Mouse (Mus musculus): ENCODE data around the gene Anapc11. TPM values are rescaled to one million over a fixed set of nuclear protein-coding genes. Genes with fewer than 3 reads are reported as not detected.

Anapc11 gene
- polyA plus RNA-seq, 1 experiment from 2014 or later = 215 TPM

DNA sequence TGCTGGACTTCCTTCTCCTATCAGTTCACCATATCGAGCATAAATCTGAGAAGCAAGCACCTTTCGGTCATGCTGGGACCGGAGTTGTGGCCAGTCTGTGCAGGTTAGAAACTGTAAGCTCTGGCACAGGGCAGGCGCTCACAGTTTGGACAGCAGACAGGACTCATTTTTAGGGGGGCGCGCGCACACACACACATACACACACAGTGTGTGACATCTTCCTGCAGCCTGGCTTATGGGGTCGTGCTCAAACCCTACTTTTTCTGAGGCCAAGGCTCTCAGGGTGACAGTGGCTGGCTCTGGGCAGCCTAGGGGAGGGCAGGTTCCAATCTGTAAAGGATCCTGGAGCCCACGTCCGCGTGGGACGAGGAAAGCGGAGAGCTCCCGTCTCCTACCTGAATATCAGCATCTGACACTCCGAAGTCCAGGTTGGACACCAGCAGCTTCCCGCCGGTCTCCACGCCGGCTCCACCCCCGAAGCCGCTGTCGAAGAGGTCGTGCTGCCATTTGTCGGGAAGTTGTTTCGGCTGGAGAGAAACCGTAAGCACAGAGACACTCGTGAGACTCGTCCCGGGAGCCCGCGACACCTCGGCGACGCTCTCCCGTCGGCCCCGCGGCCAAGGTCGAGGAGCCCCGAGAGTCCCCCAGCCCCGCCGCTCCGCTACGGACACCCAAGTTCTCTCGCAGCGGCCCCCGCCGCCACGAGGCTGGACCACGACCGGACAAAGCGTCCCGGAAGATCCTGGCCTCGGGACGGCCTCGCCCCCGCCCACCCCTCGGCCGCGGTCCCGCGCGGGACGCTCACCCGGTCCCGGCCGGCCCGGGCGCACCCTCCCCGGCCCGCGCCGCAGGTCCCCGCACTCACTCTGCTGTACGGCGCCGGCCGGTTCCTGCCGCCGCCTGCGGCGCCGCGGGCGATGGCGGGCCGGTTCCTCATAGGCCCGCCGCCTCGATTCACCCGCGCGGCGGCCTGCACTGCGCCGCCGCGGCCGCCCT, 683 bp upstream of the Anapc11 start:
- WGBS = 3% methylated on average over 86 of the region's 99 CpGs
- peak overlapping the region; percentile 97 for H3K9ac ChIP-seq (ENCODE audit: low read length)
- H3K4me3 ChIP-seq (ENCODE audit: low read length) = peak overlapping the region; percentile 93
- peak overlapping the region; percentile 87 for H3K27ac ChIP-seq (ENCODE audit: low read length)
- peak overlapping the region; percentile 92 for H3K4me2 ChIP-seq (ENCODE audit: low read depth, low read length)
- H3K27me3 ChIP-seq (ENCODE audit: control insufficient read depth, insufficient read depth, low read depth, low read length) = no peaks in the 10 kb centered on the region
- peaks cover 20% of the 10 kb centered on the region for H3K4me1 ChIP-seq (replicated peaks; ENCODE audit: control insufficient read depth, insufficient read depth, low read length)
- H3K36me3 ChIP-seq (ENCODE audit: control insufficient read depth, insufficient read depth, low read length) = peaks cover 46% of the 10 kb centered on the region
- peak; percentile 41 for ATAC-seq (ENCODE audit: low read depth)
- no peaks in the 10 kb centered on the region for H3K9me3 ChIP-seq (ENCODE audit: control insufficient read depth, low read length)

DNA sequence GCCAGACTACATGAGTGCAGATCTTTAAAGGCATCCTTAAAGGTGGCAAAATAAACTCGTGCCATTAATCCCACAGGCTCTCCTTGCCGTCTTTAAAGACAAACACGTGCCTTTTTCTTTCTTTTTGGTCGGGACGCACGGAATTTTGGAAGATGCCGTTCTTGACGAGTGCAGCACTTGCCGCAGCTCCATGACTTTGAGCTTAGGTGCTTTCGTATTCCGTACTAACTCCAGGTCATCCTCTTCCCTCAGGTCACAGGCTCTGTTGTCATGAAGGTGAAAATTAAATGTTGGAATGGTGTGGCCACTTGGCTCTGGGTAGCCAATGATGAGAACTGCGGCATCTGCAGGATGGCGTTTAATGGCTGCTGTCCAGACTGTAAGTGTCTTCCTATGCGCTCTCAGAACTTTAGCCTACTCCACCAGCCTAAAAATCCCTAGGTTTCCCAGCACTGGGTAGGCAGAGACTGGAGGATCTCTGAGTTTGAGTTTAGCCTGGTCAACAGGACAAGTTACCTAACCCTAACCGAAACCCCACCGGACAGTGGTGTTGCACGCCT, 849 bp downstream of the Anapc11 start:
- 37% methylated on average over 17 of the region's 17 CpGs for WGBS
- no peak for ATAC-seq (ENCODE audit: low read depth)
- Histone ChIP-seq H3K27ac (ENCODE audit: low read length) (peak overlapping the region; percentile 81), H3K4me1 (replicated peaks; ENCODE audit: control insufficient read depth, insufficient read depth, low read length) (peaks cover 20% of the 10 kb centered on the region), H3K9me3 (ENCODE audit: control insufficient read depth, low read length) (no peaks in the 10 kb centered on the region), H3K4me3 (ENCODE audit: low read length) (peak overlapping the region; percentile 93), H3K4me2 (ENCODE audit: low read depth, low read length) (peak overlapping the region; percentile 82), H3K9ac (ENCODE audit: low read length) (peak overlapping the region; percentile 75), H3K36me3 (ENCODE audit: control insufficient read depth, insufficient read depth, low read length) (peaks cover 41% of the 10 kb centered on the region), H3K27me3 (ENCODE audit: control insufficient read depth, insufficient read depth, low read depth, low read length) (no peaks in the 10 kb centered on the region)

DNA sequence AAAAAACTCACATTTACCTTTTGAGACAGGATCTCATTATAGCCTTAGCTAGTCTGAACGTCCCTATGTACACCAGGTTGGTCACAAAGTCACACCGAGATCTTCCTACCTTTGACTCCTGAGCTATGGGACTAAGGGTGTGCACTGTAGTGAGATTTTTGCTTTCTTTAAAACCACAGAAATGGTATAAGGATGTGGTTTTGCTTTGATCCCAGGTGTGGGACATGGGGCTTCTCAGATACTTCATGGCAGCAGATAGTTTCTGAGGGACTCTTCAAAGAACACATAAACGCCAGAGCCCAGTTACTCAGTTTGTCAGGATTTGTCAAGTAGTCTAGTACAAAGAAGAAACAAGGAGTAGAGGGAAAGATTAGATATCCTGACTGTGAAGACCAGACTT, 2.5 kb downstream of the Anapc11 start:
- Histone ChIP-seq H3K27ac (ENCODE audit: low read length) (no peak overlapping the region), H3K9me3 (ENCODE audit: control insufficient read depth, low read length) (no peaks in the 10 kb centered on the region), H3K27me3 (ENCODE audit: control insufficient read depth, insufficient read depth, low read depth, low read length) (no peaks in the 10 kb centered on the region), H3K4me3 (ENCODE audit: low read length) (no peak overlapping the region), H3K4me1 (replicated peaks; ENCODE audit: control insufficient read depth, insufficient read depth, low read length) (peaks cover 20% of the 10 kb centered on the region), H3K36me3 (ENCODE audit: control insufficient read depth, insufficient read depth, low read length) (peaks cover 36% of the 10 kb centered on the region), H3K4me2 (ENCODE audit: low read depth, low read length) (no peak overlapping the region), H3K9ac (ENCODE audit: low read length) (no peak overlapping the region)
- 95% methylated on average over 3 of the region's 3 CpGs for WGBS
- no peak for ATAC-seq (ENCODE audit: low read depth)

DNA sequence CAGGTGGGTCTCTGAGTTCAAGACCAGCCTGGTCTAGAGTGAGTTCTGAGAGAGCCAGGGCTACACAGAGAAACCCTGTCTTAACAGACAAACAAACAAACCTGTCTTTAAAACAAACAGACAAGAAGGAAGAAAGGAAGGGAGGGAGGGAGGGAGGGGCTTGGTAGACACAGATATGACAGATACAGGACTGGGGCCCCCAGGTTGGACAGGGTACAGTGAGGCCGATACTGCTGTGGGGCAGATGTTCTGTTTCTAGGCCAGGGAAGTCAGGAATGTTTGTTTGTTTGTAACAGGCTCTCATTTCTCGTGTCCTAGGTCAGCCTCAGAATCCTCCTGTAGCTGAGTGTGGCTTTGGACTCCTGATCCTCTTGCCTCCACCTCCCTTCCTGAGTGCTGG, 5.3 kb downstream of the Anapc11 start:
- peaks cover 19% of the 10 kb centered on the region for H3K4me1 ChIP-seq (replicated peaks; ENCODE audit: control insufficient read depth, insufficient read depth, low read length)
- no peak for ATAC-seq (ENCODE audit: low read depth)
- no peak overlapping the region for H3K4me3 ChIP-seq (ENCODE audit: low read length)
- 62% methylated on average over 2 of the region's 2 CpGs for WGBS
- peaks cover 25% of the 10 kb centered on the region for H3K36me3 ChIP-seq (ENCODE audit: control insufficient read depth, insufficient read depth, low read length)
- H3K27ac ChIP-seq (ENCODE audit: low read length) = no peak overlapping the region
- H3K9ac ChIP-seq (ENCODE audit: low read length) = no peak overlapping the region
- no peak overlapping the region for H3K4me2 ChIP-seq (ENCODE audit: low read depth, low read length)
- H3K27me3 ChIP-seq (ENCODE audit: control insufficient read depth, insufficient read depth, low read depth, low read length) = no peaks in the 10 kb centered on the region
- H3K9me3 ChIP-seq (ENCODE audit: control insufficient read depth, low read length) = no peaks in the 10 kb centered on the region

DNA sequence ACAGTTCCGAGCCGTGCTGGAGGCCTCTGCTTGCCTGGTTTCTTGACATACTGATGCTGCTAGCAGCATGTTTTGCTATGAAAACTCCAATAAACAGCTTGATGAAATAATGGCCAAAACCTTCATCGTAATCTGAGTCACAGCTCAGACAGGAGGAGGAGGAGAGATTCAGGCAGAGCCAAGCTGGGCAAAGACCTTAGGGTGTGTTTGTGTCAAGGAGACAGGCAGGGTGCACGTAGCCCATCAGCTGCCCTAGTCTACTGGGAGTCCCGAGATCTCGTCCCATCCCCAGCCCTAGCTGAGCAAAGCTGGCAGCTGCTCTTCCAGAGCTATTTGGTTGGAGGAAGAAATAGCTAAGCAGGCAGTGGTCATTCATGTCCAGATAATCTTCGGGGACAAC, 7.4 kb downstream of the Anapc11 start:
- peaks cover 27% of the 10 kb centered on the region for H3K36me3 ChIP-seq (ENCODE audit: control insufficient read depth, insufficient read depth, low read length)
- WGBS = 87% methylated on average over 7 of the region's 7 CpGs
- H3K4me3 ChIP-seq (ENCODE audit: low read length) = no peak overlapping the region
- no peak overlapping the region for H3K27ac ChIP-seq (ENCODE audit: low read length)
- H3K9me3 ChIP-seq (ENCODE audit: control insufficient read depth, low read length) = no peaks in the 10 kb centered on the region
- H3K9ac ChIP-seq (ENCODE audit: low read length) = no peak overlapping the region
- no peak for ATAC-seq (ENCODE audit: low read depth)
- no peak overlapping the region for H3K4me2 ChIP-seq (ENCODE audit: low read depth, low read length)
- peaks cover 19% of the 10 kb centered on the region for H3K4me1 ChIP-seq (replicated peaks; ENCODE audit: control insufficient read depth, insufficient read depth, low read length)
- no peaks in the 10 kb centered on the region for H3K27me3 ChIP-seq (ENCODE audit: control insufficient read depth, insufficient read depth, low read depth, low read length)

DNA sequence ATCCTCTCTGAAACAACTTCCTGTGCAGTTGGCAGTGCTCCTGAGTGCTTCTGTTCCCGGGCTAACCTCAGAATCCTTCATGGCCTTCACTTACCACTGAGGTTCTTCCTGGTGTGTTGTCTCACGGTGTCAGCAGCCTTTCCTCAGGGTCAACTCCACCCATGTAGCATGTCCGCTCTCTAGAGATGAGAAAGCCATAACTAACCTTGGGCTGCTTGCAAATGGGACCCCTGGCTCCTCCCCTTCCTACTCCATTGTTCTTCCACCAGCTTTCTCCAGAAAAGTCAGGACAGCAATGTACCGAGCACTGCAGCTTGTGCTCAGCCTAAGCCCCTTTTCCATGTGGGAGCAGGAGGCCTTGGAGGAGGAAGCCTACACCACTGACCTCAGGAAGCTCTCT, 8.5 kb downstream of the Anapc11 start:
- 0 out of 2 replicates have a peak overlapping the region, but pooled peaks have one; percentile 36 for H3K27ac ChIP-seq (ENCODE audit: low read length)
- WGBS = 68% methylated on average over 4 of the region's 4 CpGs
- 0 out of 2 replicates have a peak, but pooled peaks have one; percentile 10 for ATAC-seq (ENCODE audit: low read depth)
- H3K4me1 ChIP-seq (replicated peaks; ENCODE audit: control insufficient read depth, insufficient read depth, low read length) = peaks cover 19% of the 10 kb centered on the region
- H3K4me3 ChIP-seq (ENCODE audit: low read length) = no peak overlapping the region
- 0 out of 2 replicates have a peak overlapping the region, but pooled peaks have one; percentile 22 for H3K9ac ChIP-seq (ENCODE audit: low read length)
- peaks cover 31% of the 10 kb centered on the region for H3K36me3 ChIP-seq (ENCODE audit: control insufficient read depth, insufficient read depth, low read length)
- H3K4me2 ChIP-seq (ENCODE audit: low read depth, low read length) = no peak overlapping the region
- H3K9me3 ChIP-seq (ENCODE audit: control insufficient read depth, low read length) = no peaks in the 10 kb centered on the region
- H3K27me3 ChIP-seq (ENCODE audit: control insufficient read depth, insufficient read depth, low read depth, low read length) = no peaks in the 10 kb centered on the region

DNA sequence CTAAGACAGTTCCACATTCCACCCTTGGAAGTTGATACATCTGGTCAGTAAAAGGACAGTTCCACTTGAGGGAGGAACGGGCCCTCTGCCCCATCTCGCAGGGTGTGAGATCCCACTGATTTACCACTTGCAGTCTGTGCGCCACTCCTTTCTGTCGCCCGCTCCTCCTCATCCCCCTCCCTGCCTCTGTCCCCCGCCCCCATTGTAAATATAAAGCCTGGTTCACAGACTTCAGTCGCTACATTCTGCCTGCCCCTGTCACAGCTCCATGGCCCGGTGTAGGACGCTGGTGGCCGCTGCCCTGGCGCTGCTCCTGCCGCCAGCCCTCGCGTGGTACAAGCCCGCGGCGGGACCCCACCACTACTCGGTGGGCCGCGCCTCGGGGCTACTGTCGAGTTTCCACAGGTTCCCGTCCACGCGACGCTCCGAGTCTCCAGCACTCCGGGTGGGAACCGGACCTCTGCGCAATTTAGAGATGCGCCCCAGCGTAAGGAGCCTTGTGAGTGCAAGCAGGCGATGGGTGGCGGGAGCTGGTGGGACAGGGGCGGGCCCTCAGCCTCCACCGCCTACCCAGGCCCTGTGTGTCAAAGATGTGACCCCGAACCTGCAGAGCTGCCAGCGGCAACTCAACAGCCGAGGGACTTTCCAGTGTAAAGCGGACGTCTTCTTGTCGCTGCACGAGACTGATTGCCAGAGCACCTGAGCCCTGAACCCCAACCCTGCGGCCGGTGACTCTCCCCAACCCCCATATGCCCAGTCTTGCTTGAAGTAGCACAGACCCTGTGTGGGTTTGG, 10.2 kb downstream of the Anapc11 start, which contains the start of gene Npb:
Gene Npb (plus strand): TSS at position 237 of the 794 bp plus-strand sequence.
- Histone ChIP-seq H3K9ac (ENCODE audit: low read length) (peak within 1 kb of the TSS; percentile 65), H3K27me3 (ENCODE audit: control insufficient read depth, insufficient read depth, low read depth, low read length) (no peaks in the 10 kb centered on the region), H3K4me3 (ENCODE audit: low read length) (peak within 1 kb of the TSS; percentile 44), H3K4me1 (replicated peaks; ENCODE audit: control insufficient read depth, insufficient read depth, low read length) (peaks cover 19% of the 10 kb centered on the region), H3K9me3 (ENCODE audit: control insufficient read depth, low read length) (no peaks in the 10 kb centered on the region), H3K4me2 (ENCODE audit: low read depth, low read length) (peak within 1 kb of the TSS; percentile 73), H3K36me3 (ENCODE audit: control insufficient read depth, insufficient read depth, low read length) (peaks cover 25% of the 10 kb centered on the region), H3K27ac (ENCODE audit: low read length) (no peak within 1 kb of the TSS)
- WGBS = 3% methylated on average over 45 of the region's 45 CpGs
- peak; percentile 32; the same call in 1 of the 2 replicates for ATAC-seq (ENCODE audit: low read depth)

DNA sequence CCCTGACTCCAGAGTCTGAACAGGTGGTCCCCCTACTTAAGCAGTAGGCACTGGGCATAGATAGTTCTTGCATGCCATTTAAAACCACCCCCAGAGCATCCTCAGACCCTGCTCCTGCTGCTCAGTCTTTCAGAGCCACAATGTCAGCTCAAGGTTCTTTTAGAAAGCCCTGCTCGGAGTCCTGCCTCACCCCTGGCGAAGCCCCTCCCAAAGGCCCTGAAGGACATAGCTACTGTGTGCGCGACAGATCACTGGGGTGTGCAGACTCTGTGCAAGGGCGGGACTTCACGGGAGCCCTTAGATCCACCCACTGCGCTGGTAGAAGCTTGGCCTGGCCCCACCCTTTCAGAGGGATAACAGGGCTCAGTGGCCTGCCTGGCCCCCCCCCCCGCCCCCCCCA, 11.0 kb downstream of the Anapc11 start:
- 37% methylated on average over 8 of the region's 8 CpGs for WGBS

More for the DNA sequence above, 11.0 kb downstream of the Anapc11 start:
- Histone ChIP-seq H3K9me3 (ENCODE audit: control insufficient read depth, low read length) (no peaks in the 10 kb centered on the region), H3K9ac (ENCODE audit: low read length) (peak overlapping the region; percentile 65), H3K27me3 (ENCODE audit: control insufficient read depth, insufficient read depth, low read depth, low read length) (no peaks in the 10 kb centered on the region), H3K4me1 (replicated peaks; ENCODE audit: control insufficient read depth, insufficient read depth, low read length) (peaks cover 19% of the 10 kb centered on the region), H3K27ac (ENCODE audit: low read length) (no peak overlapping the region), H3K36me3 (ENCODE audit: control insufficient read depth, insufficient read depth, low read length) (peaks cover 21% of the 10 kb centered on the region), H3K4me2 (ENCODE audit: low read depth, low read length) (peak overlapping the region; percentile 73; the same call in 1 of the 2 replicates), H3K4me3 (ENCODE audit: low read length) (no peak overlapping the region)
- ATAC-seq (ENCODE audit: low read depth) = no peak

All from lung, embryonic 16.5 days (tissue).